Comparison of ENCODE assay signal across 24 mouse cellular contexts in genomic region chr12:84864801-84865200, GRCm38 (mm10). TPM values are rescaled to one million over a fixed set of nuclear protein-coding genes. Genes with fewer than 3 reads are reported as not detected.
DNase-seq lines count a peak whose midpoint lies in the region; ATAC-seq lines count a peak whose summit lies in the region.
"Had no signal": no experiment of that assay in that cellular context is flagged by ENCODE, and none has a peak within 500 bp of the region (broad histone marks: within the 10 kb centered on the region; RNA-seq: fewer than 3 reads in every experiment).

No protein-coding gene starts in this region.

- no peaks in the 10 kb centered on the region for H3K9me3 ChIP-seq in limb, embryonic 10.5 days (replicated peaks)
- H3K9me3 ChIP-seq in midbrain, embryonic 16.5 days (replicated peaks; ENCODE audit: control insufficient read depth, low read length, poor library complexity, severe bottlenecking), result no peaks in the 10 kb centered on the region
- H3K9me3 ChIP-seq: heart, embryonic 10.5 days; hindbrain, embryonic 10.5 days; lung, embryonic 15.5 days; midbrain, embryonic 10.5 days; neural tube, embryonic 12.5 days had no signal

- no peak for ATAC-seq in midbrain, embryonic 16.5 days
- ATAC-seq: forebrain, embryonic 16.5 days; Patski had no signal

- H3K4me3 ChIP-seq in limb, embryonic 10.5 days, result no peak overlapping the region
- H3K4me3 ChIP-seq in midbrain, embryonic 16.5 days (ENCODE audit: low read depth, low read length), result no peak overlapping the region
- H3K4me3 ChIP-seq: gastrocnemius, adult 2 months; heart, embryonic 10.5 days; hindbrain, embryonic 10.5 days; lung, embryonic 15.5 days; midbrain, embryonic 10.5 days; neural tube, embryonic 12.5 days had no signal

- no peak overlapping the region for H3K9ac ChIP-seq in midbrain, embryonic 16.5 days (ENCODE audit: low read depth, low read length)
- H3K9ac ChIP-seq: lung, embryonic 15.5 days; neural tube, embryonic 12.5 days had no signal

- no peak overlapping the region for H3K4me2 ChIP-seq in midbrain, embryonic 16.5 days (ENCODE audit: low read length)
- H3K4me2 ChIP-seq: lung, embryonic 15.5 days; neural tube, embryonic 12.5 days had no signal

- peaks cover 39% of the 10 kb centered on the region for H3K4me1 ChIP-seq in limb, embryonic 10.5 days
- H3K4me1 ChIP-seq in midbrain, embryonic 16.5 days (ENCODE audit: control insufficient read depth, insufficient read depth, low read length), result no peaks in the 10 kb centered on the region
- H3K4me1 ChIP-seq: midbrain, embryonic 10.5 days; neural tube, embryonic 12.5 days had no signal

- no peaks in the 10 kb centered on the region for H3K36me3 ChIP-seq in limb, embryonic 10.5 days
- no peaks in the 10 kb centered on the region for H3K36me3 ChIP-seq in midbrain, embryonic 16.5 days (ENCODE audit: control insufficient read depth, insufficient read depth, low read length)
- H3K36me3 ChIP-seq: heart, embryonic 10.5 days; hindbrain, embryonic 10.5 days; lung, embryonic 15.5 days; midbrain, embryonic 10.5 days; neural tube, embryonic 12.5 days had no signal

- peak; percentile 73 for DNase-seq in adrenal gland, adult 2 months
- DNase-seq in adrenal gland, postnatal 25 days, result no peak
- DNase-seq in ovary, adult 18-20 months (ENCODE audit: low spot score), result peak; percentile 73
- no peak for DNase-seq in ovary, postnatal 10 days (ENCODE audit: low spot score)
- DNase-seq in adipocyte (ENCODE audit: low spot score), result peak; percentile 63
- DNase-seq in limb, embryonic 10.5 days (ENCODE audit: low spot score), result no peak
- DNase-seq in embryo, embryonic 10.5 days (ENCODE audit: low spot score), result no peak
- DNase-seq: B cell, adult 2 months; cerebellum, adult 11 months; embryo, embryonic 11 days; gastrocnemius, adult 2 months; kidney, postnatal 25 days; liver; right cerebral cortex, postnatal 25 days; thymus, adult 18-20 months; thymus, postnatal 4 days had no signal

- H3K27ac ChIP-seq in limb, embryonic 10.5 days, result peak overlapping the region; percentile 37
- H3K27ac ChIP-seq in midbrain, embryonic 16.5 days (ENCODE audit: low read length), result no peak overlapping the region
- H3K27ac ChIP-seq: gastrocnemius, adult 2 months; heart, embryonic 10.5 days; hindbrain, embryonic 10.5 days; lung, embryonic 15.5 days; midbrain, embryonic 10.5 days; neural tube, embryonic 12.5 days had no signal

- no peaks in the 10 kb centered on the region for H3K27me3 ChIP-seq in limb, embryonic 10.5 days (ENCODE audit: low read depth, poor library complexity, severe bottlenecking)
- no peaks in the 10 kb centered on the region for H3K27me3 ChIP-seq in midbrain, embryonic 16.5 days (ENCODE audit: control insufficient read depth, insufficient read depth, low read depth, low read length)
- H3K27me3 ChIP-seq: lung, embryonic 15.5 days; neural tube, embryonic 12.5 days; Patski had no signal

- WGBS in limb, embryonic 10.5 days, result 84% methylated on average over 7 of the region's 7 CpGs
- WGBS in midbrain, embryonic 16.5 days, result 74% methylated on average over 7 of the region's 7 CpGs

RNA-seq across cellular contexts. Expression of gene Ltbp2, which starts 11.5 kb away (rescaled TPM):
- 10 to 100 TPM in 1 of 2 experiments, 1 to 10 TPM in 1; 6.6 to 11.9 TPM for total RNA-seq in adrenal gland, adult 2 months (2021)
- 11.8 and 16.1 TPM in 2 replicates for polyA plus RNA-seq in adrenal gland, adult 2 months (2012; rRNA removed)
- total RNA-seq in adrenal gland, postnatal 25 days (2021), result 3.9 and 4.8 TPM in 2 replicates
- polyA plus RNA-seq in limb, embryonic 10.5 days (2016; fragmentation: Nextera tagmentation; extraction: Ambion mirVana), result 0.03 TPM in 1 of 2 replicates, not detected in the other
- 0.11 TPM in 1 of 2 replicates, not detected in the other for polyA plus RNA-seq in midbrain, embryonic 16.5 days (2015; fragmentation: Nextera tagmentation; extraction: Ambion mirVana)

Comparison
In these comparisons a context has a peak if more than half of its experiments do, and no peak if none do; other contexts are left out.
1. DNase-seq: peak in adrenal gland, adult 2 months (single experiment), ovary, adult 18-20 months (single experiment) and adipocyte (single experiment); none in adrenal gland, postnatal 25 days (single experiment), ovary, postnatal 10 days (single experiment), limb, embryonic 10.5 days (single experiment) and embryo, embryonic 10.5 days (single experiment).
2. RNA of gene Ltbp2, which starts 11.5 kb away (polyA plus RNA-seq): 11.8 to 16.1 TPM in adrenal gland, adult 2 months; 0.11 TPM in midbrain, embryonic 16.5 days and 0.03 TPM in limb, embryonic 10.5 days; every median in the first group is over 10 times any median in the second.